Mouse (Mus musculus): ENCODE data around the gene Trappc2l. TPM values are rescaled to one million over a fixed set of nuclear protein-coding genes. Genes with fewer than 3 reads are reported as not detected.

Trappc2l gene
- 164 and 234 TPM in 2 replicates for polyA plus RNA-seq (2021; fragmentation: Nextera tagmentation)
- long read RNA-seq, experiment 1, transcript Trappc2l-201 (5 exons, 1,659 nt) = major isoform, 42 of 47 reads
- long read RNA-seq, experiment 1, partial matches to known transcripts = 1 of 47 reads
- long read RNA-seq, experiment 1, other reads (novel, unspliced or antisense) = 2 of 47 reads
- long read RNA-seq, experiment 2, transcript Trappc2l-201 (5 exons, 1,659 nt) = major isoform, 149 of 163 reads
- long read RNA-seq, experiment 2, partial matches to known transcripts = 5 of 163 reads
- long read RNA-seq, experiment 2, other reads (novel, unspliced or antisense) = 7 of 163 reads

DNA sequence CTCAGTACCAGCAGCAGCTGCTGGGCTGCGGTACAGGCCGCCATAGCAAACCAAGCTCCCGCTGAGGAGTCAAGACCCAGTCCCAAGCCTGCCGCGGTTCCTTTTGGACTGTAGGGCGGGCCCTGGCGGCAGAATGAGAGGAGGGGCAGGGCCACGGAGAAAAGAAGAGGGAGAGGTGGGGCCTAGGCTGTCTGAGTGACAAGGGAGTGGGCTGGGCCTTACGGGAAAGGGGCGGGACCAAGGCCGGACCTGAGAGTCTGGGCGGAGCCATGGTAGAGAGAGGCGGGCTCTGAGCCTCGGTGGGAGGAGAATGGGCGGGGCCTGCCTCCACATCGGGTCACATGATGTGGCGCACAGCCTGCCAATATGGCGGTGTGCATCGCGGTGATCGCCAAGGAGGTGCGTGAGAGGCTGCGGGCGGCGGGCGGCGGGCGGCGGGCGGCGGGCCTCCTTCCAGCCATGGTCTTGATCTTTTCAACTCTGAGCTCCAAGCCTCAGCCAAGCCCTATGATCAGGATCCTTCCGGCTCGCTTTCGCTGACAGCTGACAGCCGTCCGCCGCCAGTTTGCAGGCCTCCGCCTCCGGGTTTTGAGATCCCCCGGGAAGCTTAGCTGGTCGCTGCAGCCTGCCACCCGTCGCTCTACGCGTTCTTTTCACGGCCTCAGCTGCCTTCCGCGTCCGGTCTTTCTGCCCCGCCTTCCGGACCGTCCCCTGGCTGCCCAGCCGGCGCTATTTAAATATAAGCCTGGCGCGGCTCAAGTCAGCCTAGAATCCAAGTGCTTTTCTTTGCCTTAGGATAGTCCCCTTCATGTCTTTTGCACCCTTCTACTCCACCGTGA lies at the start of gene Trappc2l, which contains the start of gene Galns:
Gene Trappc2l (plus strand): TSS at position 346 of the 839 bp plus-strand sequence.
Gene Galns (minus strand): TSS at position 169 of the 839 bp plus-strand sequence.

DNA sequence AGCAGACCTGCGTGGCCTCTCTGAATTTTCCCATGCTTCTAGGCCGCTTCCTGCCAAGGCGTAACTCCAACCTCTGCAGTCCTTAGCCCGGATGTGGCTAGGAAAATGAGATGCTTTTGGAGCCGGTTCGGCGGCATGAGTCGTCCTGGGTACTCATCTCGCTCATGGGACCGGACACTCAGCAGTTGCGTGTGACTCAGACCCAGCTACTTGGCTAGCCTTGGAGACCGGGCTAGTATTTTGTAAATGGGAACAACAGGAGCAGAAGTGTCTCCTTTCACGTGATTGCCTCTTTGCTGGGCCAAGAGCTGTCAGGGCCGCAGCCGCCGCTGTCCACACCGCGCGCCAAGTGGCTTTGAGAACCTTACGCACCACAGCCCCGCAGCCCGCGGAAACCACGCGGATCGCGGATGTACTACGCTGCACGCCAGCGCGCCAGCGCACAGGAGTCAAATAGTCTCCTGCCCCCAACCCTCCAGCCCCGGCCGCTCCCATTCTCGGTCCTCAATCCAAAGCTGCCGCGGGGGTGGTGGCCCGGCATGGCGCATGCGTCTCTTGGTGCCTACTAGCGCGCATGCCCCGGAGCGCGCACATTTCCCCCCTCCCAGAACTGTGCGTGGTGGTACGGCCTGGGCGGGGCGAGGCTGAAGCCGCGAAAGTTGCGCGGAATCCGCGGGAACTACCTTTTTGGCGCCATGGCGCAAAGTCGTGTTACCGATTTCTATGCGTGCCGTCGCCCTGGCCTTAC lies 43.9 kb upstream of the Trappc2l start, which contains the start of gene Cdt1:
Gene Cdt1 (plus strand): TSS at position 655 of the 748 bp plus-strand sequence.

DNA sequence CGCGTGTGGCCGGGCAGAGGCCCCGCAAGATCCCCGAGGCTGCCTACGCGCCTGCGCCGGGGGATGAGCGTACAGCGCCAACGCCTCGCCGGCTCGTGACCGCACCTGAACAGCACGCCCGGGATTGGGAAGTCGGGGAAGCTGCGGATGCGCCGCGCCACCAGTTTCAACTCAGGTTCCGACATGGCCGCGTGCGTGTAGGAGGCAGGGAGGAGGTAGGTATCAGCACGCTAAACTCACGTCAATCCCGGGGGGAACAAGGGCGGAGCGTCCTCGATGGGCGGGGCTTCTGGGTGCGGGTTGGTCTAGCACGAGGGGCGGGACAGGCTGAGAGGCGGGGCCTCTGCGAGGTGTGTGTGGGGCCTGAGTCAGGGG lies 34.8 kb upstream of the Trappc2l start, which contains the start of gene Aprt:
Gene Aprt (minus strand): TSS at position 262 of the 375 bp plus-strand sequence.

DNA sequence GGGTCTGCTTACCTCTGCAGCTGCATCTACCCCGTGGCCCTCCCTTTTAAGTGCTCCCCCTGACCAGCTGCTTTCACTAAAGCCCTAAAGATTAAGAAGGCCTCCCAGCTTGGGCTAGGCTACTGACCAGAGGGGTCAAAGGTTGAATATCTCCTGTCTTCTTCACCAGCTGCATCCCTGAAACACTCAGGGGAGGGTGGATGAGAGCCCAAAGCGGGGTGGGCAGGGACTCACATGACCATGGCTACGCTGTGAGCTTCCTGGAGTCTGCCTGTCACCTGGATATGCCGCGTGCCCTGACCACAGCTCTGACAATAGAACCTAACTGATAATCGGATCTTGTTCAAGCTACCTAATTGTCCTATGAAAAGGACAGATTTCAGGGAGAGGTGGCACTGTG lies 11.3 kb downstream of the Trappc2l start, which contains the start of gene Pabpn1l:
Gene Pabpn1l (minus strand): TSS at position 13 of the 400 bp plus-strand sequence.

Other genes with a start within 250 kb of the Trappc2l start
- gene Zc3h18, start 235.0 kb upstream of the Trappc2l start, polyA plus RNA-seq (2021; fragmentation: Nextera tagmentation) = 4.4 and 8.4 TPM in 2 replicates
- gene Il17c, start 189.6 kb upstream of the Trappc2l start, polyA plus RNA-seq (2021; fragmentation: Nextera tagmentation) = not detected in 2 replicates
- gene Cyba, start 178.7 kb upstream of the Trappc2l start, polyA plus RNA-seq (2021; fragmentation: Nextera tagmentation) = 29.4 and 37.8 TPM in 2 replicates
- gene Mvd, start 168.2 kb upstream of the Trappc2l start, polyA plus RNA-seq (2021; fragmentation: Nextera tagmentation) = 32.9 and 35.2 TPM in 2 replicates
- 0.48 and 1.1 TPM in 2 replicates for gene Snai3, start 150.9 kb upstream of the Trappc2l start, polyA plus RNA-seq (2021; fragmentation: Nextera tagmentation)
- gene Rnf166, start 135.6 kb upstream of the Trappc2l start, polyA plus RNA-seq (2021; fragmentation: Nextera tagmentation) = 18.0 and 47.5 TPM in 2 replicates
- gene Ctu2, start 135.5 kb upstream of the Trappc2l start, polyA plus RNA-seq (2021; fragmentation: Nextera tagmentation) = 28.1 and 37.4 TPM in 2 replicates
- 0.55 and 0.73 TPM in 2 replicates for gene Piezo1, start 60.3 kb upstream of the Trappc2l start, polyA plus RNA-seq (2021; fragmentation: Nextera tagmentation)
- gene Cdt1, start 43.6 kb upstream of the Trappc2l start, polyA plus RNA-seq (2021; fragmentation: Nextera tagmentation) = 1.4 TPM in 2 replicates
- gene Aprt, start 34.7 kb upstream of the Trappc2l start, polyA plus RNA-seq (2021; fragmentation: Nextera tagmentation) = 134 and 136 TPM in 2 replicates
- gene Galns, start 177 bp upstream of the Trappc2l start, polyA plus RNA-seq (2021; fragmentation: Nextera tagmentation) = 2.2 and 3.4 TPM in 2 replicates
- not detected in 2 replicates for gene Pabpn1l, start 11.1 kb downstream of the Trappc2l start, polyA plus RNA-seq (2021; fragmentation: Nextera tagmentation)
- 3.6 and 4.5 TPM in 2 replicates for gene Cbfa2t3, start 87.5 kb downstream of the Trappc2l start, polyA plus RNA-seq (2021; fragmentation: Nextera tagmentation)
- gene Acsf3, start 163.8 kb downstream of the Trappc2l start, polyA plus RNA-seq (2021; fragmentation: Nextera tagmentation) = 4.4 and 5.6 TPM in 2 replicates
- 1.1 and 2.8 TPM in 2 replicates for gene Cdh15, start 236.3 kb downstream of the Trappc2l start, polyA plus RNA-seq (2021; fragmentation: Nextera tagmentation)